Mouse (Mus musculus) liver, postnatal 0 days (tissue): ENCODE data around the gene Ndufv1. TPM values are rescaled to one million over a fixed set of nuclear protein-coding genes. Genes with fewer than 3 reads are reported as not detected.

ENCODE experiments used
- ATAC-seq: fragments of 200-750 bp; cut with Nextera tagmentation; 2 replicates; pipeline ENCODE4 v1.8.0; 2017; ENCODE audit warnings: mild to moderate bottlenecking, moderate library complexity
- DNase-seq: peaks from one replicate; pipeline ENCODE4 v3.0.0-alpha.2; 2016
- H3K27ac ChIP-seq: fragments of 300-500 bp; sonication (generic); 2 replicates; pipeline ENCODE4 v1.5.1; 2014; ENCODE audit warnings: antibody characterized with exemption, moderate library complexity, mild to moderate bottlenecking, low read depth
- H3K27me3 ChIP-seq: fragments of 300-500 bp; sonication (generic); 2 replicates; pipeline ENCODE4 v1.6.1; 2014; ENCODE audit warnings: low read length, control low read depth, mixed read lengths; ENCODE audit not compliant: insufficient read depth
- H3K36me3 ChIP-seq: fragments of 300-500 bp; sonication (generic); replicated peaks from 2 replicates; pipeline ENCODE4 v1.6.1; 2014; ENCODE audit warnings: mild to moderate bottlenecking, control low read depth, low read length, moderate library complexity, mixed read lengths; ENCODE audit not compliant: insufficient read depth
- H3K4me1 ChIP-seq: fragments of 300-500 bp; sonication (generic); 2 replicates; pipeline ENCODE4 v1.6.1; 2014; ENCODE audit warnings: antibody characterized with exemption, mild to moderate bottlenecking, control low read depth; ENCODE audit not compliant: insufficient read depth
- H3K4me2 ChIP-seq: fragments of 300-500 bp; sonication (generic); 2 replicates; pipeline ENCODE4 v1.6.1; 2014; ENCODE audit warnings: low read depth, mild to moderate bottlenecking, low read length, moderate library complexity, mixed read lengths
- H3K4me3 ChIP-seq: fragments of 300-500 bp; sonication (generic); 2 replicates; pipeline ENCODE4 v1.5.1; 2014; ENCODE audit warnings: low read depth, low read length
- H3K9ac ChIP-seq: fragments of 300-500 bp; sonication (generic); replicated peaks from 2 replicates; pipeline ENCODE4 v1.6.1; 2014; ENCODE audit warnings: mild to moderate bottlenecking, moderate library complexity
- H3K9me3 ChIP-seq: fragments of 300-500 bp; sonication (generic); 2 replicates; pipeline ENCODE4 v1.6.1; 2016; ENCODE audit warnings: mild to moderate bottlenecking, control low read depth, low read length, mixed read lengths
- CTCF ChIP-seq: sonication (generic); IDR thresholded peaks from 2 replicates; pipeline ENCODE4 v1.5.1; 2016; ENCODE audit warnings: antibody characterized with exemption, low read depth
- EP300 ChIP-seq: IDR thresholded peaks from 2 replicates; pipeline ENCODE4 v1.6.1; 2016; ENCODE audit warnings: antibody characterized with exemption, low read depth, mild to moderate bottlenecking
- WGBS: fragments of 180-500 bp; shearing (Covaris S2); extraction: QIAGEN DNeasy Blood & Tissue Kit; methylation state at CpG from one replicate; pipeline ENCODE4 v1.1.7; 2014; ENCODE audit not compliant: insufficient replicate concordance; 5-methylcytosine and 5-hydroxymethylcytosine counted together
- polyA plus RNA-seq: library from polyadenylated mRNA; unstranded; fragments of >200 nt; fragmentation: Nextera tagmentation; extraction: Ambion mirVana; gene quantifications from 2 replicates; pipeline ENCODE4 v1.2.1, GENCODE M21; 2015

Gene Ndufv1
- polyA plus RNA-seq, 1 experiment from 2014 or later = 171 TPM

- no peak for TF ChIP-seq CTCF
- TF ChIP-seq EP300 = no peak
- no peak overlapping the region for H3K4me3 ChIP-seq
- no peak overlapping the region for H3K9ac ChIP-seq
- no peak overlapping the region for H3K4me2 ChIP-seq
- no peak overlapping the region for H3K27ac ChIP-seq
- no peaks in the 10 kb centered on the region for H3K27me3 ChIP-seq
- DNase-seq (no peak), ATAC-seq (no peak)
- 90% methylated on average over 8 of the region's 8 CpGs for WGBS
- H3K4me1 ChIP-seq = peaks cover 6% of the 10 kb centered on the region
- no peaks in the 10 kb centered on the region for H3K9me3 ChIP-seq
- H3K36me3 ChIP-seq = peaks cover 46% of the 10 kb centered on the region
Observed at GRCm38 (mm10) chr19:4005971-4006370, 6.6 kb downstream of the Ndufv1 start.

DNA sequence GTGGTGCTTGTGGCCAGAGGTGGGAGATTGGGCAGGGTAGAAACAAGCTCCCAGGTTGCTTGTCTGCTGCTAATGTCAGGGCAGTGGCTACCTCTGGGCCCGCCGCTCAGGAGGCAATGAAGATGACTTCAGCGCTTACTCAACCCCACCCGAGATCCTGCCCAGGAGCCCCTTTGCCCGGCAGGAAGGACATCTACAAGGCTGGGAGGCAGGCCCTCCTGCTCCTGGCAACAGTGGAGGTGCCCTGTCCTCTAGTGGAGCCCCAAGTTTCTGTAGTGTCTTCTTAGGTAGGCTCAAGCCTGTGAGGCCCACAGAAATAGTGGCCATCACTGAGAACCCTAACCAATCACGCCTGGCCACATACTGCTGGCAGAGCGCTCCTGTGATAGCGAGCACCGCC is 7.5 kb downstream of the Ndufv1 start:
- H3K4me1 ChIP-seq = peaks cover 11% of the 10 kb centered on the region
- no peaks in the 10 kb centered on the region for H3K9me3 ChIP-seq
- peaks cover 44% of the 10 kb centered on the region for H3K36me3 ChIP-seq
- peak; percentile 11 for DNase-seq
- H3K4me3 ChIP-seq = no peak overlapping the region
- no peaks in the 10 kb centered on the region for H3K27me3 ChIP-seq
- H3K9ac ChIP-seq = no peak overlapping the region
- H3K27ac ChIP-seq = no peak overlapping the region
- ATAC-seq = no peak
- no peak overlapping the region for H3K4me2 ChIP-seq
- 82% methylated on average over 9 of the region's 9 CpGs for WGBS
- TF ChIP-seq CTCF (no peak), EP300 (no peak)

- no peaks in the 10 kb centered on the region for H3K27me3 ChIP-seq
- 90% methylated on average over 15 of the region's 15 CpGs for WGBS
- ATAC-seq = no peak
Observed at GRCm38 (mm10) chr19:4004331-4004730, 8.3 kb downstream of the Ndufv1 start.

DNA sequence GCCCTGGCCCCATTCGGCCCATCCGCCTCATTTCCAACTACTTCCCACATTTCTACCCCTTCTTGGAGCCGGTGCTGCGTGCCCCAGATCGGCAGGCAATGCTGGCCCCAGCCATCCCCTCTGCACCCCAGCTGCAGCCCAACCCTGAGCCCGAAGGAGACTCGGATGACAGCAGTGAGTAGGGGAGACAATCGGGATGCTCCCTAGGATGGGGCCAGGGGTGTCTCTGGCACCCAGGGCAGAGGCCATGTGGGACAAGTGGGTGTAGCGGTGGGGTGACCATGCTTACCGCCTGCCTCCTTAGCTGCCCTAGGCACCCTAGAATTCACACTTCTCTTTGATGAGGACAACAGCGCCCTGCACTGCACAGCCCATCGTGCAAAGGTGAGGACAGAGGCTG is 9.0 kb downstream of the Ndufv1 start:
- WGBS = 79% methylated on average over 12 of the region's 12 CpGs
- Histone ChIP-seq H3K4me1 (peaks cover 14% of the 10 kb centered on the region), H3K9ac (no peak overlapping the region), H3K36me3 (peaks cover 32% of the 10 kb centered on the region), H3K9me3 (no peaks in the 10 kb centered on the region), H3K4me2 (no peak overlapping the region), H3K27me3 (no peaks in the 10 kb centered on the region), H3K27ac (no peak overlapping the region), H3K4me3 (no peak overlapping the region)
- ATAC-seq (no peak), DNase-seq (no peak)
- TF ChIP-seq CTCF (no peak), EP300 (no peak)

More at GRCm38 (mm10) chr19:4004331-4004730, 8.3 kb downstream of the Ndufv1 start:
- DNase-seq = peak; percentile 13
- Histone ChIP-seq H3K27ac (no peak overlapping the region), H3K9me3 (no peaks in the 10 kb centered on the region), H3K36me3 (peaks cover 38% of the 10 kb centered on the region), H3K4me3 (no peak overlapping the region), H3K9ac (no peak overlapping the region), H3K4me1 (peaks cover 11% of the 10 kb centered on the region), H3K4me2 (no peak overlapping the region)
- TF ChIP-seq EP300 (no peak), CTCF (no peak)

- H3K4me2 ChIP-seq = no peak within 1 kb of the TSS
- H3K27ac ChIP-seq = no peak within 1 kb of the TSS
- WGBS = 93% methylated on average over 1 of the region's 1 CpGs
Observed at GRCm38 (mm10) chr19:4003112-4003511, 9.5 kb downstream of the Ndufv1 start, which contains the start of gene Doc2g. Gene Doc2g (plus strand): TSS chr19:4003313.

DNA sequence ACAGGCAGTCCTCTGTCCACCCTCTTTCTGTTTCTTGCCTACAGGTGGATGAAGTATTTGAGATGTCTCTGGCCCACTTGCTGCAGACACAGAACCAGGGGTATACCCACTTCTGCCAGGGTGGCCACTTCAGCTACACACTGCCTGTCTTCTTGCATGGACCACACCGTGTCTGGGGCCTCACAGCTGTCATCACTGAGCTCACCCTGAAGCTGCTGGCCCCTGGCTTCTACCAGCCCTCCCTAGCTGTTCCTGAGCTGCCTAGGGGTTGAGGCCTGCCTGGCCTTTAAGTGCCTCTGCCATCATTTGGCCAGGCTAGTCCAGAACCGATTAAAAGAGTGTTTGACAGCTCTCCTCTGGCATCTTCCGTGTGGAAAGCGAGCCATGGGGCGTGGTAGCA is 10.9 kb downstream of the Ndufv1 start:
- peaks cover 13% of the 10 kb centered on the region; the same call in 1 of the 2 replicates for H3K36me3 ChIP-seq
- H3K9me3 ChIP-seq = no peaks in the 10 kb centered on the region
- H3K4me1 ChIP-seq = peaks cover 14% of the 10 kb centered on the region
- no peak for TF ChIP-seq EP300
- no peak for TF ChIP-seq CTCF
- no peak overlapping the region for H3K4me3 ChIP-seq
- no peak overlapping the region for H3K4me2 ChIP-seq
- H3K27me3 ChIP-seq = no peaks in the 10 kb centered on the region
- 88% methylated on average over 5 of the region's 5 CpGs for WGBS
- no peak overlapping the region for H3K9ac ChIP-seq
- ATAC-seq = no peak
- DNase-seq = no peak
- H3K27ac ChIP-seq = no peak overlapping the region

More at GRCm38 (mm10) chr19:4003112-4003511, 9.5 kb downstream of the Ndufv1 start, which contains the start of gene Doc2g:
- H3K36me3 ChIP-seq = peaks cover 26% of the 10 kb centered on the region
- H3K9ac ChIP-seq = no peak within 1 kb of the TSS
- DNase-seq = peak; percentile 10
- TF ChIP-seq CTCF (no peak), EP300 (no peak)
- H3K4me3 ChIP-seq = no peak within 1 kb of the TSS
- no peaks in the 10 kb centered on the region for H3K27me3 ChIP-seq
- ATAC-seq = no peak
- H3K4me1 ChIP-seq = peaks cover 14% of the 10 kb centered on the region
- no peaks in the 10 kb centered on the region for H3K9me3 ChIP-seq
